Mouse (Mus musculus) kidney, postnatal 0 days (tissue): ENCODE data around the gene Tomm40. TPM values are rescaled to one million over a fixed set of nuclear protein-coding genes. Genes with fewer than 3 reads are reported as not detected.
A peak's percentile ranks its signal among the peaks of the same experiment; 100 is the strongest.

ENCODE experiments used
- ATAC-seq: fragments of 200-750 bp; cut with Nextera tagmentation; replicated peaks from 2 replicates; pipeline ENCODE4 v1.8.0; 2017; ENCODE audit warnings: low read depth, moderate number of reproducible peaks, moderate TSS enrichment, moderate library complexity; ENCODE audit not compliant: low FRiP score
- DNase-seq: peaks from one replicate; pipeline ENCODE4 v3.0.0-alpha.2; 2016; ENCODE audit warnings: low spot score
- H3K27ac ChIP-seq: fragments of 300-500 bp; sonication (generic); 2 replicates; pipeline ENCODE4 v1.5.1; 2014; ENCODE audit warnings: mild to moderate bottlenecking
- H3K27me3 ChIP-seq: fragments of 300-500 bp; sonication (generic); 2 replicates; pipeline ENCODE4 v1.6.1; 2014; ENCODE audit warnings: low read length, mixed read lengths; ENCODE audit not compliant: insufficient read depth
- H3K36me3 ChIP-seq: fragments of 300-500 bp; sonication (generic); 2 replicates; pipeline ENCODE4 v1.6.1; 2014; ENCODE audit warnings: low read length, mixed read lengths; ENCODE audit not compliant: insufficient read depth
- H3K4me1 ChIP-seq: fragments of 300-500 bp; sonication (generic); replicated peaks from 2 replicates; pipeline ENCODE4 v1.6.1; 2014; ENCODE audit warnings: antibody characterized with exemption, low read length, mixed read lengths; ENCODE audit not compliant: insufficient read depth
- H3K4me2 ChIP-seq: fragments of 300-500 bp; sonication (generic); 2 replicates; pipeline ENCODE4 v1.6.1; 2014; ENCODE audit warnings: mild to moderate bottlenecking, low read length, moderate library complexity, mixed read lengths
- H3K4me3 ChIP-seq: fragments of 300-500 bp; sonication (generic); replicated peaks from 2 replicates; pipeline ENCODE4 v1.5.1; 2014; ENCODE audit warnings: low read depth, low read length
- H3K9ac ChIP-seq: fragments of 300-500 bp; sonication (generic); 2 replicates; pipeline ENCODE4 v1.6.1; 2014; ENCODE audit warnings: low read depth, low read length
- H3K9me3 ChIP-seq: fragments of 300-500 bp; sonication (generic); replicated peaks from 2 replicates; pipeline ENCODE4 v1.6.1; 2016; ENCODE audit warnings: low read length, inconsistent platforms, mixed read lengths
- CTCF ChIP-seq: IDR thresholded peaks from 2 replicates; pipeline ENCODE4 v1.5.1; 2016; ENCODE audit warnings: antibody characterized with exemption, low read depth, mild to moderate bottlenecking, moderate library complexity
- WGBS: fragments of 180-500 bp; shearing (Covaris S2); extraction: QIAGEN DNeasy Blood & Tissue Kit; methylation state at CpG from one replicate; pipeline ENCODE4 v1.1.7; 2014; 5-methylcytosine and 5-hydroxymethylcytosine counted together
- polyA plus RNA-seq: library from polyadenylated mRNA; unstranded; fragments of >200 nt; fragmentation: Nextera tagmentation; extraction: Ambion mirVana; gene quantifications from 2 replicates; pipeline ENCODE4 v1.2.1, GENCODE M21; 2015

The Tomm40 gene
- polyA plus RNA-seq, 1 experiment from 2014 or later: 163 TPM

- Histone ChIP-seq H3K9me3 (no peaks in the 10 kb centered on the region), H3K27ac (peak overlapping the region; percentile 83), H3K9ac (peak overlapping the region; percentile 31; the same call in 1 of the 2 replicates), H3K4me3 (no peak overlapping the region), H3K4me2 (peak overlapping the region; percentile 35), H3K4me1 (no peaks in the 10 kb centered on the region; the same call in 1 of the 2 replicates), H3K27me3 (no peaks in the 10 kb centered on the region), H3K36me3 (peaks cover 25% of the 10 kb centered on the region)
- no peak for TF ChIP-seq CTCF
- 41% methylated on average over 24 of the region's 24 CpGs for WGBS
- peak; percentile 37 for ATAC-seq
- DNase-seq: peak; percentile 71
Observed at GRCm38 (mm10) chr7:19755851-19756786, 40.9 kb upstream of the Tomm40 start.

GRCm38 (mm10) chr7:19755008-19755407 is 39.8 kb upstream of the Tomm40 start:
- Histone ChIP-seq H3K4me2 (no peak overlapping the region), H3K27me3 (no peaks in the 10 kb centered on the region), H3K4me1 (peaks cover 4% of the 10 kb centered on the region; the same call in 1 of the 2 replicates), H3K9me3 (no peaks in the 10 kb centered on the region), H3K27ac (peak overlapping the region; percentile 83), H3K4me3 (no peak overlapping the region), H3K36me3 (peaks cover 22% of the 10 kb centered on the region), H3K9ac (no peak overlapping the region)
- peak; percentile 53 for TF ChIP-seq CTCF
- DNase-seq: no peak
- 89% methylated on average over 2 of the region's 2 CpGs for WGBS
- ATAC-seq: no peak

GRCm38 (mm10) chr7:19754065-19754464 is 38.8 kb upstream of the Tomm40 start:
- Histone ChIP-seq H3K4me3 (no peak overlapping the region), H3K27ac (peak overlapping the region; percentile 26), H3K9ac (no peak overlapping the region), H3K4me2 (no peak overlapping the region), H3K4me1 (peaks cover 4% of the 10 kb centered on the region; the same call in 1 of the 2 replicates), H3K9me3 (no peaks in the 10 kb centered on the region), H3K36me3 (peaks cover 13% of the 10 kb centered on the region), H3K27me3 (no peaks in the 10 kb centered on the region)
- no peak for TF ChIP-seq CTCF
- ATAC-seq (no peak), DNase-seq (no peak)
- WGBS: 60% methylated on average over 1 of the region's 1 CpGs

DNA sequence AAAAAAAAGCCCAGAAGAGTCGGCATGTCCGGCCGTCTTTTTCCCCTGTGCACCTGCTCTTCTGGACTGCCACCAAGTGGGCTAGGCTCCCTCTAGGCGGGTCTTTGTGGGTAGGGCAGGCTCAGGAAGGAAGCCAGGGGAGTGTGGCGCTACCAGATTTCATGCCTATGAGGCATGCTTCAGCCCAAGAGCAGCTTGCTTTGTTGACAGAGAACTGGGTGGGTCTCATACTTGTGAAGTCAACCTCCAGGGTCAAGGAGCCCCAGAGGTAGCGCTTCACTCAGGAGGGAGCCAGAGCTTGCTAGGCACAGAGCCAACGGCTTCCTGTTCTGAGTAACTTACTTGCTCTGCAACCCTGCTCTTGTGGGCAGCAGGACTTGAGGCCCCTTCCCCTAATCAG is 38.3 kb upstream of the Tomm40 start:
- DNase-seq (no peak), ATAC-seq (no peak)
- no peaks in the 10 kb centered on the region for H3K9me3 ChIP-seq
- H3K4me3 ChIP-seq: no peak overlapping the region
- H3K4me1 ChIP-seq: peaks cover 4% of the 10 kb centered on the region; the same call in 1 of the 2 replicates
- H3K27me3 ChIP-seq: no peaks in the 10 kb centered on the region
- WGBS: 59% methylated on average over 7 of the region's 7 CpGs
- no peak overlapping the region for H3K9ac ChIP-seq
- peak overlapping the region; percentile 26 for H3K27ac ChIP-seq
- H3K4me2 ChIP-seq: no peak overlapping the region
- no peak for TF ChIP-seq CTCF
- H3K36me3 ChIP-seq: peaks cover 9% of the 10 kb centered on the region

- Histone ChIP-seq H3K4me3 (no peak overlapping the region), H3K27me3 (no peaks in the 10 kb centered on the region), H3K9me3 (no peaks in the 10 kb centered on the region), H3K36me3 (no peaks in the 10 kb centered on the region), H3K4me2 (no peak overlapping the region), H3K9ac (no peak overlapping the region), H3K4me1 (peaks cover 10% of the 10 kb centered on the region), H3K27ac (no peak overlapping the region)
- TF ChIP-seq CTCF: peak; percentile 63
- ATAC-seq: no peak
- 79% methylated on average over 8 of the region's 8 CpGs for WGBS
- DNase-seq: no peak
Observed at GRCm38 (mm10) chr7:19752652-19753051, 37.4 kb upstream of the Tomm40 start.

DNA sequence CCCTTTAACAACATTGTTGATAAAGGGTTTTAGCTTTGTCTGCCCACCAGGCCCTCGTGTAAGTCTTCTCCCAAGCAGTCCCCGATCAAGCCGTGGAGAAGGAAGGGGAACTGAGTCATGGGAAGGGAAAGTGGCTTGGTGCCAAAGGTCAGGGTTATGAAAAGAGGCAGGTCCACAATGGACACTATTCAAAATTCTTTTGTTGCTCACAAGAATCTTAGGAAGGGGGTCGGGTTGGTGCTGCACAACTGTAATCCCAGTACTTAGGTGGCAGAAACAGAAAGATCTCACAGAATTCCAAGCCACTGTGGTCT is 35.8 kb upstream of the Tomm40 start:
- Histone ChIP-seq H3K4me1 (peaks cover 24% of the 10 kb centered on the region), H3K27ac (peak overlapping the region; percentile 82; the same call in 1 of the 2 replicates), H3K4me2 (no peak overlapping the region), H3K4me3 (no peak overlapping the region), H3K9me3 (no peaks in the 10 kb centered on the region), H3K9ac (no peak overlapping the region), H3K36me3 (no peaks in the 10 kb centered on the region), H3K27me3 (no peaks in the 10 kb centered on the region)
- no peak for TF ChIP-seq CTCF
- no peak for ATAC-seq
- 51% methylated on average over 4 of the region's 4 CpGs for WGBS
- DNase-seq: no peak
